Mouse (Mus musculus): ENCODE measurements around the gene Naxe.

GRCm38 (mm10) chr3:88102611-88103010 lies 44.3 kb upstream of the Naxe start:
- TF ChIP-seq CTCF (IDR thresholded peaks at IDR 0.05; ENCODE audit: low read depth) (no peak), EP300 (optimal IDR thresholded peaks at IDR 0.05) (no peak)

All from stomach, postnatal 0 days (tissue).